Mouse (Mus musculus) olfactory bulb, adult 2 months (tissue): ENCODE measurements around the gene Serhl.

ENCODE experiments used
- CTCF ChIP-seq: fragments of 200-500 bp; IDR thresholded peaks from 2 replicates; pipeline ENCODE4 v1.5.1; 2012; ENCODE audit warnings: low read depth, mild to moderate bottlenecking, low read length, moderate library complexity; ENCODE audit not compliant: insufficient read depth
- POLR2A ChIP-seq: fragments of 200-500 bp; IDR thresholded peaks from 2 replicates; pipeline ENCODE4 v1.6.1; 2012; ENCODE audit warnings: mild to moderate bottlenecking, low read depth, low read length, moderate library complexity; ENCODE audit not compliant: insufficient read depth

DNA sequence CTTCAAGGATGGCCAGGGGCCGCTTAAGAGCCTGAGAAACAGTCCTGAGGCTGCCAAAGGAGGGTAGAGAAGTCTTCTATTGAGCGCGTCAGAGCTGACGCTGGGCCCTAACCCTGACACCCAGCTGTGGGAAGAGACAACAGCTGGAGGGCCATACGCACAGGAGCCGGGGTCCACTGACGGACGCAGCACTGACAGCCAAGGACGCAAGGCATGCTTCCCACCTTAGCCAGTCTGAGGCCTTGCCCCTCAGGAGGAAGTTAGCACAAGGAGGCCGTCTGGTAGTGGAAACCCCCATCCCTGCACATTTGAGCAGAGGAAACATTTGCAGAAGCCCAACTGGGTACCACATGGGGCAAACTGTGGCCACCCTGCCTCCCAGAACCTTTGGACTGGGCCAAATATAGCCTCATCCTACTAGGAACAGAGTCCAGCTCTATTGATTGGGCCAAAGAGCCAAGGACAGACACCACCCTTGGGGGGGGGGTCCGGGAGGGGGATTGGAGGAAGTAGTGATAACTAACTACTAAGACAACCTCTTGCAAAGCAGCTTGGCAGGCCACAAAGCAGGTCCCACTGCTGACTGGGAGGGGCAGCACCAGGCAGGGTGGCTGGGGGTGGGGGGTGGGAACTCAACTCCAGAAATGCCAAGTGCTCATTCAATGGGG is 73.6 kb downstream of the Serhl start:
- TF ChIP-seq CTCF = no peak
- TF ChIP-seq POLR2A = no peak
